Mouse (Mus musculus): ENCODE measurements at regions not wholly inside any gene's neighbourhood (a gene's known extent, or its start where the extent isn't known, plus 50 kb on each side); places are given as distances from the start of the nearest gene placed in this dataset.
A peak's percentile ranks its signal among the peaks of the same experiment; 100 is the strongest.

DNA sequence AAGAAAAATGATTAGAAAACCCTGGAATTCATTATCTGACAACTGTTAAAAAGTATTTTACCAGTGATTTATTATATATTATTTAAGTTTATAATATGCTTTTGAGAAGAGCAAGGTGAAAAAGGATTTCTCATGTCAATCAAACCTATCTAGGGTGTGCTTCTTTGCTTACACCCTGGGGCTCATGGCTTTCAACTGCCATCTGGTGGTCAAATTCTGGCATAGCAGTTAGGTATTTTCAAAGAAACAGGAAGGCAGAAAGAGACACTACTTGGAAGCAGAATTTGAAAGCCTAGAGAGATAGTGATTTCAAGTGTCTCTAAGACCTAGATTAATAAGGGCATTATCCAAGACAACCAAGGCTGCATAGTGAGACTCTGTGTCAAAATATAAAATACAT, 167.8 kb upstream of the Amot start:
- DNase-seq (ENCODE audit: low read depth): peak; percentile 61

DNA sequence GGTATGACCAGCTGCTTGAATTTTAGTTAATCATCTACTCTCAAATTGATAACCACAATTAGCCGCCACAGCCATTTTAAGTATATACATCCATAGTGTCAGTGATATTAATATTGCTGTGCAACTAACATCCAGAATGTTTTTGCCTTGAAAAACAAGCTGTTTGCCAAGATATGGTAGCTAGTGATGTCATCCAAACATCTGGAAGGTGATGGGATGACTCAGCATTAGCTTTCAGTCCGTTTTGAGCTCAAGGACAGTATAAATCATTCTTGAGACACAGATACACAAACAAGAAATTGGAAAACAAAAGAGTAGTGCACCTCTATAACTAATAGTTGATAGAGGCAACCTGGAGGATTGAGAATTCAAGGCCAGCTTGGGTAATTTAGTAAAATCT, 146.7 kb upstream of the Amot start:
- DNase-seq (ENCODE audit: low read depth): no peak

DNA sequence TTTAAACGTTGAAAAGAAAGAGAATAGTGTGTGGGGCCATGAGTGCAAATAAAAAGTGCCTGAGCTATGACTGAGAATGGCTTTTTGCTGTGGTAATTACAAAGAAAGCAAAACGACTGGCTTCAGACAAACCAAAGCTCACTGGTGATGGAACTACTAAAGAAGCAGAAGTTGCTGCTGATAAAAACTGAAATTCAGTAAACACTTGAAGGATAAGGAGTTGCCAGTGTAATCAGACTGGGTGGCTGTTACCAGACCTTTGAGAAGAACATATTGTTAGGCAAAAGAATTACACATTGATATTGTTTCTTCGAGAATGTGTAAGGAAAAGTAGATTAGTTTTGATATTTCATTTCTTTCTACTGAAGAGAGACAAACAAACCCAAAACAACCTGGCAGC, 114.7 kb upstream of the Amot start:
- DNase-seq (ENCODE audit: low read depth): no peak

DNA sequence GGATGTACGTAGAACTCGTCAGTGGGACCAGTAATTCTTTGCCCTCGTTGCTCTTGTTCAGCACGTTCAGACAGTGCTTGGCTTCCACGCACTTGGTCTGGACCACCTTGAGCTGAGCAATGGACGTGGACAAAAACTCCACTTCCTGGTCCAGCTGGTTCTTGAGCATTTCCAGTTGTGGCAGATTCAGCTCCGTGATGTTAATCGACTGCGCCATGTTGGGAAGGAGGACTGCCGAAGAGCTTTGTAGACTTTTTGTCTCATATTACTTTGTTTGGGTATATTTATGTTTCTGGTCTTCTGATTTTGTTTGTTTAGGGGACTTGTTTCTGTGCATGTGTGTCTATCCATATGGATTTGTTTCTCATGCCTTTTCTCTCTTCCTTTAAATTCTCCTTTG, 97.1 kb upstream of the Amot start:
- no peak for DNase-seq (ENCODE audit: low read depth)

DNA sequence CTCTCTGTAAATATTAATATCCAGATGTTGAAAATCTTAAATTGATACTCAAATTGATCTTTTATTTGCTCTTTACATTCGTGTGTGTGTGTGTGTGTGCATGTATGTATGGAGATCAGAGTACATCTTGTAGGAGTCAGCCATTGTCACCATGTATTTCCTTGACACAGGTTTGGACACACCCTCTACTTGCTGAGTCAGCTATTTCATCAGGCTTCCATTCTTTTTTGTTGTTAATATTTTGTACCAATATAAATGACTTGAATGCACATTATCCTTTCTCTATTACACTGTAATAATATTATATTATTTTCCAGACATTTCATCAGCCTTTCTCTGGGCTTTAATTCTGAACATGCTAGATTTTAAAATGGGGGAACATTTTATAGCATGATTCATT, 85.8 kb upstream of the Amot start:
- DNase-seq (ENCODE audit: low read depth): no peak

DNA sequence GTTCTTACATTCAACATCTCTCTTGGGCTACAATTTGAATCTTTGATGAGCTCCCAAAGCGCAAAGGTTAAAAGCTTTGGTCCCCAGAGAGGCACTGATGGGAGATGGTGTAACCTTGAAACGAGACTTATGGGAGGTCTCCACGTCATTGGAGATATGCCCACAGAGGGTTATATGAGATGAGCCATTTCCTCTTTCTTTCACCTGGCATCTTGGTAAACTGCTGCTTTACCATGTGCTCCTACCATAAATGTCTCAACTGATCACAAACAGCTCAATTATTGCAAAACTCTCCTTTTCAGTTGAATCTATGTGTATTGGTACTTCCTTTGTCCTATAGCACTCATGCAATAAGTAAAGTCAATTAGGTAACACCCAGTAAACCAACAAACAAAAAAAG, 62.5 kb upstream of the Amot start:
- no peak for DNase-seq (ENCODE audit: low read depth)

DNA sequence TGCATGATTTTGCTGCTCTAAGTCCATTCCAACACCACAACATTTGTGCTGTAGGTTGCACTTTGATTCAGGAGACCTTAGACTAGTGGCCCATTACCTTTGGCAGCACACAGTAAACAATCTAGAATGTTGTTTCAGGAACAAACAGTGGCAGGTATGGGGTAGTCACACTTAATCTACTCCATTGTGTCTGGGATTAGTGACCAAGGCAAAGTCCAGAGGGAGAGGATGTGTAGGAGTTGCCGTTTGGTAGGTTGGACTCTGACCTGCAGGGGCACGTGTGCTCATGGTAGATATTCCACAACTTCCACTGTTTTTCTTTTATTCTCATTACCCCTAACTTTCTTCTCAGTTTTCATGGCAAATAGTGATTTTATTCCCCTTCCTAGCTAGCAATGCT, 62.1 kb upstream of the Amot start:
- no peak for DNase-seq (ENCODE audit: low read depth)

DNA sequence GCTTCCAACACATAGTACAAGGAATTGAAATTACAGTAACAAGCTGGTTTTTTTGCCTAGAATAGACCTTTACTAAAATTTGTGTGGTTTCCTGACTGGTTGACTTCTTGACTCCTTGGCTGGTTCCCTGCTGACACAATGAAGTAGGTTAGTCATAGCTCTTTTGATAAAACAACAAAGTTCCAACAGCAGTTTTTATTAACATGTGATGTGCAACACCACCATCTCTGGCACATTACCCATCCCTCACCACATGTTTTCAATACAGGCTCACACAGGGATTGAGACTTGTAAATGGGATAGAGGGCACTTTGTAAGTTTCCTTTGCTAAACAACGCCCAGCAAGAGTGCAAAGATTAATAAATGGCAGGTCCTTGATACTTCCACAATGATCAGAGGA, 53.9 kb upstream of the Amot start:
- peak; percentile 63 for DNase-seq (ENCODE audit: low read depth)
